Mouse (Mus musculus) midbrain, embryonic 15.5 days (tissue): ENCODE data around the gene Itprid2. TPM values are rescaled to one million over a fixed set of nuclear protein-coding genes. Genes with fewer than 3 reads are reported as not detected.

Experiments
- polyA plus RNA-seq: library from polyadenylated mRNA; unstranded; fragments of >200 nt; fragmentation: Nextera tagmentation; extraction: Ambion mirVana; gene quantifications from 2 replicates; pipeline ENCODE4 v1.2.1, GENCODE M21; 2015

Itprid2 gene
- polyA plus RNA-seq, 1 experiment from 2014 or later: 4.0 TPM

Other genes starting within 250 kb of the Itprid2 start
- 21.0 and 21.4 TPM in 2 replicates for gene Neurod1, start 178.6 kb upstream of the Itprid2 start, polyA plus RNA-seq
- 0.80 and 1.1 TPM in 2 replicates for gene Cerkl, start 178.6 kb upstream of the Itprid2 start, polyA plus RNA-seq
- 2.6 and 3.7 TPM in 2 replicates for gene Ppp1r1c, start 72.4 kb downstream of the Itprid2 start, polyA plus RNA-seq